Mouse (Mus musculus) T-helper 17 cell (primary cell): ENCODE results near the gene Slc22a18.

ENCODE experiments used
- in situ Hi-C, 2 experiments: fragments of 300-600 bp; cut with MboI, MseI; formaldehyde crosslinking; loops; 1 replicate in 1 of 2; 2 replicates in 1 of 2; pipeline ENCODE4 v1.15.1; 2025; ENCODE audit warnings: high pct_unique_total_duplicates in 2 of 2

Slc22a18 gene

GRCm38 (mm10) chr7:143462516-143462915 is 11.0 kb upstream of the Slc22a18 start:
- in situ Hi-C loops = no loop called here

GRCm38 (mm10) chr7:143463865-143464415 is 9.6 kb upstream of the Slc22a18 start:
- in situ Hi-C loops = no loop called here

GRCm38 (mm10) chr7:143464811-143465560 is 8.6 kb upstream of the Slc22a18 start:
- in situ Hi-C loops = loop anchor here (5.0 kb wide), 2 partner anchors 308 to 313 kb away; no protein-coding TSS in a partner anchor

DNA sequence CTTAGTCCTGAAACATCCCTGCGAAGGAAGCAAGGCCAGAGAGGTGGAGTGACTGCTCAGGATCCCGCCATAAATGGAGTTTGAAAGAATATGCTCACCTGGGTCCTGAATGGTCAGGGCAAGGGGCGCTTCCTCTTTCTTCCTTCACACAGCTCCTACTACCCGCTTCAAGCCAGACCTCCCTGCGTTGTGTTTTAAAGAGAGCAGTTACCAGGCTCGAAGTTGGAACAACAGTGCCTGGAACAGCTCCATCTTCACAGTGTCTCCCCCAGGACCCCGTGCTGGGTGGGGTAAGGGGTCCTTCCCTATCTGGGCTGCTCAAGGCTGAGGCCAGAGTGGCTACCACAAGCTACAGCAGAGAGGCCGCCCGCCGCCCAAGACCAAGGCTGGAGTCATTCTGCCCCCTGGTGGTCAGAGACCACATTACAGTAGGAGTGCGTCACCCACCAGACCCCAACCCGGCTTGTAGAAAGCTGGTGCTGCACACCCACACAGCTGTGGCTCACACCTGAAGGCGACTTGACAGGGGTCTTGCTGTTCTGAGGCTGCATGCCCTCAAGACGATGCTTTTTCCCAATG is 7.3 kb upstream of the Slc22a18 start:
- in situ Hi-C loops = loop anchor here (5.0 kb wide), 2 partner anchors 309 to 314 kb away; no protein-coding TSS in a partner anchor

DNA sequence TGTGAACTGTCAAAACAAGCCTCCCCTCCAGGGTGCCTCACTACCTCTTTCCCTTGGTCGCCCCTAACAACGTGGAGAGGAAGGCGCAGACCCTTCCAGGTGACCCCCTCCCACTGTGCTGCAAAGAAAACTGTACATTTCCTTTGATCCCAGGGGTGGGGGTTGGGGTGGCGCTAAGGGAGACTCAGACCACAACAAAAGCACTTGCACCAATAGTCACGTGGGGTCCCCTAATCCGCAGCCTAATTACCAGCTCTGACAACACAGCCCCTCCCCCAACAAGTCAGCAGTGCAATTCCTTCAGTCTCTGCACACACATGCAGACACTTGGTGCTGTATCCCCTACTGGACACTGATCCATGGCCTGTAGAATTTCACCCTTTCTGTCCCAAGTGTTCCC is 5.8 kb upstream of the Slc22a18 start:
- in situ Hi-C loops = loop anchor here (5.0 kb wide), 2 partner anchors 310 to 315 kb away; no protein-coding TSS in a partner anchor

- in situ Hi-C loops = loop anchor here (5.0 kb wide), 2 partner anchors 313 to 318 kb away; no protein-coding TSS in a partner anchor
These were observed 3.6 kb upstream of the Slc22a18 start for GRCm38 (mm10) chr7:143469946-143470345.

GRCm38 (mm10) chr7:143474811-143475210 is 1.3 kb downstream of the Slc22a18 start:
- in situ Hi-C loops = no loop called here

- in situ Hi-C loops = no loop called here
These were observed 2.3 kb downstream of the Slc22a18 start for GRCm38 (mm10) chr7:143475876-143476275.

- in situ Hi-C loops = no loop called here
These were observed 3.3 kb downstream of the Slc22a18 start for GRCm38 (mm10) chr7:143476702-143477335.

DNA sequence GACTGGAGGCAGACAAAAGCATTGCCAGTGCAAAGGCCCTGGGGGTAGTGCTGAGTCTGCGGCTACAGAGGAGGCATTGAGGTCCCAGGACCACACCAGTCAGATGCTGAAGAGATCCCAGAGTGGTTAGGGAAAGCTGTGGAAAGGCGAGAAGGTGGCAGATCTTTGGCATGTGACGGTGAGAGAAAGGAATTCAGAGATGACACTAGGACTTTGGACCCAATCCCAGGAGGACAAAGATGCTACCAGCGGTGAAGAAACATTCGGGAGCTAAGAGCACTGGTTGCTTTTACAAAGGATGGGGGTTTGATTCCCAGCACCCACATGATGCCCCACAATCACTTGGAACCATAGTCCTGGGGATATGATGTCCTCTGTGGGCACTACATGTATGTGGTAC is 4.3 kb downstream of the Slc22a18 start:
- in situ Hi-C loops = no loop called here

- in situ Hi-C loops = no loop called here
These were observed 7.0 kb downstream of the Slc22a18 start for GRCm38 (mm10) chr7:143480498-143480897.

DNA sequence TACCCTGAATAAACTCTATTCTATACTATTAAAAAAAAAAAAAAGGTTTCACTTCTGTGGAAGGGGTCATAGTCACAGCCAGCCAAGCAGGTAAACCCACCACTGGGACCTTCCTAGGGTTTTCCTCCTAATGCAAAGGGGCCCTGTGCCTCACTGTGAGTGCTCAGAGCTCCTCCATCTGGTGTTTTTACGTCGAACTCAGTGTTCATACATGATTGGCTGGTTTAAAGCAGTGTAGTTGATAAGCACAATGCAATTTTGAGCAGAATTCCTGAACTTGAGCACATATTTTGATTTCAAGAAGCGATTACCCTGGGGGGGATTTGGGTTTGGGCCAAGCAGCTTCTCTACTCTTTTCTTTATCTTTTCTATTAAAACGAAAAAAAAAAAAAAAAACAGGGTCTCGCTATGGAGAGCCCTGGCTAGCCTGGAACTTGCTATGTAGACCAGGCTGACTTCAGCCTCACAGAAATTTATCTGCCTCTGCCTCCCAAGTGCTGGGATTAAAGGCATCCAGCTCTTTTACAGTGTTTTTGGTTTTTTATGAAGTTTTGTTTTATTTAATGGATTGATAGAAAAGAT is 8.4 kb downstream of the Slc22a18 start:
- in situ Hi-C loops = no loop called here

DNA sequence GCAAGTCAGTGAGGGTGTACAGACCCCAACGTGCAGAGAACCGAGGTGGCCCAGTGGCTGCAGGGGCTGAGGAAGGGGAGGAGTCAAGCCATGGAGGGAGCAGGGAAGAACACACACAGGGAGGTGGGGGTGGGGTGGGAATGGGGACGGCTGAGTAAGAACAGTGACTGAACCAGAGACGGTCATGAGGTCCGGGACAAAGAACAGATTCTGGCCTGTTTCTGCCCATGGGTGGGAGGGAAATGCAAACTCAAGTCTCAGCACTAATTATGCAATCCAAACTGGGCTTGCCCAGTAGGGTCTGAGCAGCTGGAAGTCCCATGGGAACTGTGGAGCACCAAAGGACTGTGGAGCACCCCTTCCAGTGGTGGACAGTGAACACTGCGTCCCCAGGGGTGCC is 9.0 kb downstream of the Slc22a18 start:
- in situ Hi-C loops = no loop called here

DNA sequence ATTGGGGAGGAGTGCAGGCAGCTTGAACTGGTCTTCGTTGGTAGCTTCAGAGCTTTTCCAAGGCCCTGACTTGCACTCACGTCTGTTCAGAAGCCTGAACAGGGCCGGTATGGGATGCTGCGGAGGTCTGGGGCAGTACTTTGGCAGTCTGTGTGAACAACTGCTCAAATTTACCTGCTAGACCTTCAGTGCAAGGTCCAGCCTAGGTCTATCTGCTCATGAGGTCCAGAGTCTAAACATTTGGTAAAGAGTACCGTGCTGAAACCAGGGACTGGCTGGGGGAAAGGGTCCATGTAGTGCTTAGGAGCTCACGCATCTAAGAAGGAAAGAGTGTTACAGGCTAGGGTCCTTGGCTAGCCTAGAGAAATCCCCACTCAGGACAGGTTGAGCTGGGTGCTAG is 16.2 kb downstream of the Slc22a18 start:
- in situ Hi-C loops = no loop called here

DNA sequence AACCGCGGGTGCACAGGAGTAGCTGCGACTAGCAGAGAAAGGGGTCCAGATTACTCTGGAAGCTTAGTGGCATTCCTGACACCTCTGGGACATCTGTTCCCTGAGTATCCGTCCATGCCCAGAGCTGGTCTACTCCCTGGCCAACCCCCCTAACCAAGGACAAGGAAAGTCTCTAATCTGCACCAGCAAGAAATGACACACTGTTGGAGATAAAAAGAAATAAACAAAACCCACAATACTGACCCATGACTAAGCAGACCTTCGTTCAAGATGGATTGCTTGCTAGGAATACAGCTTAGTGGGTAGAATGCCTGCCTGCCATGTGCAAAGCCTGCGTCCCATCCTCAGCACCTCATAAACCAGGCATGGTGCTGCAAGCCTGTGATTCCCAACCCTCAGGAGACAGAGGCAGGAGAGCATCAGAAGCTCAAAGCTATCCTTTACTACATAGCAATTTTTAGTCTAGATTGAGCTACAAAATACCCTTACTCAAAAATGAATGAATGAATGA is 20.1 kb downstream of the Slc22a18 start:
- in situ Hi-C loops = no loop called here

DNA sequence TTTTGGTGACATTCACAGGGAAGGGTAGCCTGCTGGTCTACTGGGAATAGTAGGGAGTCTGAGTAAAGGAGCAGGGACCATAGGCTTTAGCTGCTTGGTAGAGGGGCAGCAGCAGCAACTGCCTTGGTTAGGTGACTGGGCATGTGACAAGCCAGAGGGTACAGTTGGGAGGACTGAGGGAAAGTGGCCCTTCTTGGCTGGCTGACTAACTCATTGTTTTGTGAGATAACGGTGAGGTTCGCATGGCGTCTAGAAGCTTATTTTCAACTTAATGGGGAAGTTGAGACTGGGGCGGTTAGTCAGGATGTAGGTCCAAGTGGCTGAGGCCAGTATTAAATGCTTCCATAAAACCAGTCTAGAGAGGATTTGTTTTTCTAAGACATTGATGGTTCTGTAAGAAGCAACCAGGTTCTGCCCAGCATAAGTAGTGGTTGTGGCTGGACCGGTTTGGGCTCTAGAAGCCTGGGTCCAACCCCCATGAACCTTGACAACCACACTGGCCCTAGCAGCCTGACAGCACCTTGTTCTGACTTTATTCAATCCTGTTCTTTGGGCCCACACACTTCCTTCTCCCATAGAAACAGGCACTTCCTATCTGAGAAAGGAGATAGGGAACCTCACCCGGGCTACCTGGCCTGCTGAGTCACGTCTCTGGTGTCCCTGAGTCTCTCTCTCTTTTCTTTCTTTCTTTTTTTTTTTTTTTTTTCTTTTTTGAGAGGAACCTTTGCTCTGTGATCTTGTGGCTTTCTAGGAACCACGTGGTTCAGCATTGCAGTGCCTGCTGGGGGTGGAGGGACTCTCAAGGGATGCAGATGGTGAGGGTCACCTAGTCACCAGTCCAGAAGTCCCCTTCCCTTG is 21.8 kb downstream of the Slc22a18 start:
- in situ Hi-C loops = no loop called here

GRCm38 (mm10) chr7:143498584-143498983 is 25.0 kb downstream of the Slc22a18 start:
- in situ Hi-C loops = no loop called here

GRCm38 (mm10) chr7:143500912-143501311 is 27.4 kb downstream of the Slc22a18 start:
- in situ Hi-C loops = no loop called here

DNA sequence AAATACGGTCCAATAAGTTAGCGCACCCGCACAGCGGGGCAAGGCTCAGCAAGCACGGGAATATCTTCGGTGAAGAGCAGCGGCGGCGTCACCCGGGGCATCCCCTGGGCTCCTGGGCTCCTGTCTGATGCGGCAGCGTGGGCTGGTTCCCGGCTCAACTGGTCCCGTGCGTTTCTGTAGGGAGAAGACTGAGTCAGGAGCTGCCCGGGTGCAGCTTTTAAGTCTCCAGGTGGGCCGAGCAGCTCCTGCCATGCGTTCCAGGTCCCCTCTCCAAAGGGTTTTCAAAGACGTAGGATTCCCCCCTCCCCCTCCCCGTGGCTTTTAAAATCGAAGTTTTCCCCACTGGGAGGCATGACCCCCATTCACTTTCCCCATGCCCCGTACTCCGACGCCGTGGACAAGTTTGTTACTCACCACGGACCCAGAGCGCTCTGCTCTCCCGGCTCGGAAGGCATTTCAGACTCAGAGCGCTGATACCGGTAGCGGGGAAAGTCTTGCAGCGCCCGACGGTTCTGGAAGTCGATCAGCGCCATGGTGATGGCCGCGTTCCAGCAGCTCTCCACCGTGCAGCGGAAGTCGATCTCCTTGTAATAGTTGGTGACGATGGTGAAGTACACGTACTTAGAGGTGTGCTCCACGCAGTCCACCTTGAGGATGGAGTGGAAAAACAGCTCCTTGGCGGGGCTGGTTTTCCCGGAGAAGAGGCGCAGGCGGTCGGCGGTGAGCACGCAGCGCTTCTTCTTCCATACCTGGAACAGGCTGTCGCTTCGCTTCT is 28.3 kb downstream of the Slc22a18 start:
- in situ Hi-C loops = no loop called here
